Mouse (Mus musculus): ENCODE results near the gene Spaca3. TPM values are rescaled to one million over a fixed set of nuclear protein-coding genes. Genes with fewer than 3 reads are reported as not detected.
A peak's percentile ranks its signal among the peaks of the same experiment; 100 is the strongest.

The Spaca3 gene
- total RNA-seq, 2 experiments from 2014 or later, result not detected

DNA sequence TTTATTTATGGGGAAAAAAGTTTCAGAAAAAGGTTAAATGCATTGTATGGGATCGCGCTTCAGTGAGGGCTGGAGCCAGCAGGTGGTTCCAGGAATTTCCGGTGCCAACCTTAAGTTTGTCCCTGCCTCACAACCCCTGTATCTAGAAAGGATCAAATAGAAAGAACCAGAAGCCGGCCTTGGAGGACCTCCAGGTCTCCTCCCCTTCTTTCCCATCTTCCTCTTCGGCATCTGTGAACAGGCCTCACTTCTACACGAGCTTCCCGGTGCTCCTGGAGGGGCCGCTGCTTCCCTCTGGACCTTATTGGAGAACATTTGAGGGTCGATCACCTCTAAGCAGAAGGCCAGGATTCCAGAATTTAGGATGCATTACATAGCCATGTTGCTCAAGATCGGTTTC is 45.3 kb downstream of the Spaca3 start:
- no peak for TF ChIP-seq CTCF (IDR thresholded peaks at IDR 0.05)
- Histone ChIP-seq H3K27ac (no peak overlapping the region), H3K4me3 (no peak overlapping the region)
- intact Hi-C loops (cut with DNase I), result no loop called here
- DNase-seq (ENCODE audit: extremely low spot score in 1 of 2, low spot score in 2 of 2), result no peak

DNA sequence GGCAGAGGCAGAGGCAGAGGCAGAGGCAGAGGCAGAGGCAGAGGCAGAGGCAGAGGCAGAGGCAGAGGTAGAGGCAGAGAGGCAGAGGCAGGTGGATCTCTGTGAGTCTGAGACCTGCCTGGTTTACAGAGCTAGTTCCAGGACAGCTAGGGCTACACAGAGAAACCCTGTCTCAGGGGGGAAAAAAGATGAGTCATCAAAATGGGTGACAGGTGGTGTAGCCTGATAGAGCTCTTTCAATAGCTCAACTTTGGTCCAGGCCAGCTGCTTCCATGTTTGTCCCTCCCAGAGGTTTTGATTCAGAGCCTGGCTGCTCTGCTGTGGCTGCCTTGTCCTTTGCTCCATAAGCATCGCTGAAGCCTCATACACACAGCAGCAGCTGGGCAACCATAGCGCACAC is 46.4 kb downstream of the Spaca3 start:
- intact Hi-C loops (cut with DNase I), result no loop called here
- Histone ChIP-seq H3K4me3 (no peak overlapping the region), H3K27ac (no peak overlapping the region)
- no peak for DNase-seq (ENCODE audit: extremely low spot score in 1 of 2, low spot score in 2 of 2)
- TF ChIP-seq CTCF (IDR thresholded peaks at IDR 0.05), result no peak

GRCm38 (mm10) chr11:80906456-80906855 is 48.3 kb downstream of the Spaca3 start:
- no peak overlapping the region for H3K27ac ChIP-seq
- no peak overlapping the region for H3K4me3 ChIP-seq
- peak; percentile 59 to 72 for DNase-seq (ENCODE audit: extremely low spot score in 1 of 2, low spot score in 2 of 2)
- TF ChIP-seq CTCF (IDR thresholded peaks at IDR 0.05), result peak; percentile 81
- intact Hi-C loops (cut with DNase I), result loop anchor here (2.0 to 5.0 kb wide), 3 partner anchors 191 to 468 kb away; no protein-coding TSS in a partner anchor

GRCm38 (mm10) chr11:80907820-80908219 is 49.7 kb downstream of the Spaca3 start:
- intact Hi-C loops (cut with DNase I), result loop anchor here (2.0 to 5.0 kb wide), 3 partner anchors 189 to 467 kb away; no protein-coding TSS in a partner anchor
- Histone ChIP-seq H3K4me3 (no peak overlapping the region), H3K27ac (peak overlapping the region; percentile 16; the same call in 1 of the 2 replicates)
- TF ChIP-seq CTCF (IDR thresholded peaks at IDR 0.05), result no peak
- peak in 1 of 2 experiments; percentile 41 for DNase-seq (ENCODE audit: extremely low spot score in 1 of 2, low spot score in 2 of 2)

DNA sequence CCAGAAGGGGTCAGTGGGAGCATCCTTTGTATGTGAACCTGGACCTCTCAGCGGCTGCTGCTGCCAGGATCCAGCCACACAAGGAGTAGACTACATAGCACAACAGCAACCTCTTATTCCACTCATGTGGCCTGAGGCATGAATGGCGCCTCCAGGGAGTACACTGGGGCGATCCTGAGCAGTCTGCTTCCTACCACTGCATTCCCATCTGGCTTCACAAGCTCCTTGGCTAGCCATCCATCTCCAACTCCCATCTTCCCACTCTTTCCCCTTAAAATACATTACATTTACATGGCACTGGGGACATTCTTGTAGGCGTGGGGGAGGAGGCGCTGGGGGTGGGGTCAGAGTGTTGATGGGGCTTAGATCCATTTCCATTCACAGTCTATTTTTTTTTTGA is 54.6 kb downstream of the Spaca3 start:
- Histone ChIP-seq H3K27ac (no peak overlapping the region; the same call in 1 of the 2 replicates), H3K4me3 (no peak overlapping the region)
- intact Hi-C loops (cut with DNase I), result loop anchor here (5.0 kb wide), 1 partner anchor 145 kb away; no protein-coding TSS in a partner anchor
- TF ChIP-seq CTCF (IDR thresholded peaks at IDR 0.05), result no peak
- DNase-seq (ENCODE audit: extremely low spot score in 1 of 2, low spot score in 2 of 2), result no peak

DNA sequence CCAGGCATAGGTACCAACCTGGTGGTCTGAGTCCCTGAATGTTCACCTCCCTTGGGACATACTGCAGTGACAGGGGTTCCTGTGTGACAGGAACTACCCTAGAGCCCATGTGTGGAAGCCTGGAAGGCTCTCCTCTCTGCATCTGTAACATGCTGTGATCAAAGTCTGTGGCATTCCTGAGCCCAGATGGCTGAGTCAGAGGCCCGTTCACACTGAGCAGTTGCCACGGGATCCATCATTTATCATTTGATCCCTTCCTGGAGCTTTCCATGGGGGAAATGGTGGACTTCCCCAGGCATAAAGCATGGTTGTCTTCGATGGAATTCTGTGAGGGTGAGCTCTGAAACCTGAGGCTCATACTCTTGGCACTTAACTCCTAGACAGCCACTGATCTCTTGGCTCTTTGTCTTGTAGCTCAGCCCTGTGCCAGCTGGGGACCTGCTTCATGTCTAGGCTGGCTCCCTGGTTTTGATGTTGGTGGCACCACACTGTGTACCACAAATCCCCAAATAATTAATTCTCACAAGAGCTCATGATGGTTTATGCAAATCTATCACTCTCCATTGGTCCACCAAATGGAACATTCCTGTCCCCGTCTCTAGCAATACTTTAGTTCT is 55.4 kb downstream of the Spaca3 start:
- no peak overlapping the region for H3K4me3 ChIP-seq
- no peak overlapping the region; the same call in 1 of the 2 replicates for H3K27ac ChIP-seq
- DNase-seq (ENCODE audit: extremely low spot score in 1 of 2, low spot score in 2 of 2), result no peak
- no peak for TF ChIP-seq CTCF (IDR thresholded peaks at IDR 0.05)
- intact Hi-C loops (cut with DNase I), result loop anchor here (5.0 kb wide), 1 partner anchor 144 kb away; no protein-coding TSS in a partner anchor

Other genes starting within 250 kb of the Spaca3 start
- gene Myo1d, start 78.3 kb upstream of the Spaca3 start, total RNA-seq (2021), result 1 to 10 TPM; 5.6 to 7.0 TPM
- gene Tmem98, start 48.2 kb upstream of the Spaca3 start, total RNA-seq (2021), result 1 to 10 TPM; 4.8 to 5.8 TPM